Mouse (Mus musculus) C2C12 (cell line): ENCODE measurements around the gene Gsto2. TPM values are rescaled to one million over a fixed set of nuclear protein-coding genes. Genes with fewer than 3 reads are reported as not detected.

Source experiments
- H3K27me3 ChIP-seq: one replicate; pipeline ENCODE4 v1.6.1; 2011; ENCODE audit not compliant: control insufficient read depth, insufficient read depth, insufficient read length
- H3K36me3 ChIP-seq: one replicate; pipeline ENCODE4 v1.6.1; 2011; ENCODE audit not compliant: control insufficient read depth, insufficient read depth
- H3K4me3 ChIP-seq: one replicate; pipeline ENCODE4 v1.5.1; 2011; ENCODE audit warnings: mild to moderate bottlenecking, control low read depth; ENCODE audit not compliant: poor library complexity, insufficient read depth, severe bottlenecking
- H3K79me2 ChIP-seq: one replicate; pipeline ENCODE4 v1.6.1; 2011; ENCODE audit not compliant: control insufficient read depth, insufficient read depth
- H3K79me3 ChIP-seq: one replicate; pipeline ENCODE4 v1.6.1; 2011; ENCODE audit warnings: low read depth, control low read depth
- H3ac ChIP-seq: one replicate; pipeline ENCODE3; 2011; ENCODE audit warnings: low read depth; ENCODE audit not compliant: control insufficient read depth, insufficient read length
- CEBPB ChIP-seq: IDR thresholded peaks from one replicate; pipeline ENCODE4 v1.6.1; 2011; ENCODE audit warnings: low read depth, mild to moderate bottlenecking, control low read depth, moderate library complexity
- CTCF ChIP-seq: IDR thresholded peaks from one replicate; pipeline ENCODE4 v1.5.1; 2011; ENCODE audit not compliant: control insufficient read depth, insufficient read depth, insufficient read length
- FOSL1 ChIP-seq: IDR thresholded peaks from one replicate; pipeline ENCODE4 v1.8.0; 2011; ENCODE audit warnings: mild to moderate bottlenecking, low read length; ENCODE audit not compliant: poor library complexity, insufficient read depth, severe bottlenecking
- MAX ChIP-seq: IDR thresholded peaks from one replicate; pipeline ENCODE4 v1.6.1; 2011; ENCODE audit warnings: mild to moderate bottlenecking, control low read depth
- MYOD1 ChIP-seq: IDR thresholded peaks from one replicate; pipeline ENCODE4 v1.6.1; 2011; ENCODE audit warnings: low read depth; ENCODE audit not compliant: control insufficient read depth, insufficient read length
- MYOG ChIP-seq: IDR thresholded peaks from one replicate; pipeline ENCODE4 v1.6.1; 2011; ENCODE audit not compliant: control insufficient read depth, insufficient read length; ENCODE audit errors: extremely low read depth
- USF1 ChIP-seq: IDR thresholded peaks from one replicate; pipeline ENCODE4 v1.6.1; 2011; ENCODE audit warnings: low read depth, mild to moderate bottlenecking, control low read depth, moderate library complexity
- polyA plus RNA-seq: library from polyadenylated mRNA; unstranded; fragments of >200 nt; fragmentation: generic; extraction: Trizol; gene quantifications from one replicate; pipeline ENCODE4 v1.2.1, GENCODE M21; 2012; ENCODE audit warnings: missing spikeins

The Gsto2 gene
- polyA plus RNA-seq, 1 experiment: 2.6 TPM

DNA sequence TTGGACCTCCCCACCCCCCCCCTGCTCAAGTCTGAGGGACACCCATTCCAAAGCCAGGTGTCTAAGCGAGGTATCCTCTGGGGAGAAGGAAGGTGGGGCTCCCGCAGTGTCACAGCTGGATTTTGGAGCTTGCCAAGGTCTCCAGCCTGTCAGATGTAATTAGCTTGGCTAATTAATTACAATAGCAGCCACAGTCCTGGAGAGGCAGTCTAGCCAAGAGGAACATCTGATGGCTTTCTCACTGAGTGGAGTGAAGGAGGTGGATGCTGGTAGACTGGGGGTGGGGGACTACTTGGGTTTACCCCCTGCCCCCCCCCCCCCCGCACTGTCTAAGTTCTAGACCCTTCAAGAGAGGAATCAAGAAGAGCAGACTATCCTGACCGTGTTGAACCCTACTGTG is 38.3 kb downstream of the Gsto2 start:
- Histone ChIP-seq H3ac (no peak overlapping the region), H3K79me3 (peaks cover 80% of the 10 kb centered on the region), H3K4me3 (no peak overlapping the region), H3K79me2 (peaks cover 97% of the 10 kb centered on the region), H3K27me3 (no peaks in the 10 kb centered on the region), H3K36me3 (peaks cover 75% of the 10 kb centered on the region)
- no peak for TF ChIP-seq FOSL1
- TF ChIP-seq USF1: no peak
- TF ChIP-seq CEBPB: no peak
- no peak for TF ChIP-seq MYOG
- TF ChIP-seq CTCF: no peak
- no peak for TF ChIP-seq MAX
- TF ChIP-seq MYOD1: no peak

DNA sequence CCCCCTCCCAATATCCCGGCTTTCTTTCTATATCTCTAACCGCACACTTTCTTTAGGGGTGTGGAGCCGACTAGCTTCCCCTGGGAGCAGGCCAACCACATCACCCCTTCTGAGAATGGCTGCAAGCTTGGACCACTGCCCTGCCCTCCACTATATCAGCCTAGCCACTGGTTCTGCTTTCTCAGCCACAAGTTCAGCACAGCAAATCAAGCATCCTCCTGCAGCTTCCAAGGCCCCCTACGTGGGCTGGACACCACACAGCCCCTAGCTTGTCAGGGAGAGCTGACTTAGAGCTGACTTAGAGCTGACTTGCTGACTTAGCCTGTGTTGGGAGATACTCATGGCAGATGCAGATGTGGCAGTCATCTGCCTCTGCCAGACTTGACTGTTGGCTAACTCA is 39.7 kb downstream of the Gsto2 start:
- Histone ChIP-seq H3K79me2 (peaks cover 97% of the 10 kb centered on the region), H3K4me3 (no peak overlapping the region), H3K27me3 (no peaks in the 10 kb centered on the region), H3ac (no peak overlapping the region), H3K36me3 (peaks cover 69% of the 10 kb centered on the region), H3K79me3 (peaks cover 76% of the 10 kb centered on the region)
- TF ChIP-seq MYOD1: no peak
- TF ChIP-seq MAX: no peak
- no peak for TF ChIP-seq FOSL1

DNA sequence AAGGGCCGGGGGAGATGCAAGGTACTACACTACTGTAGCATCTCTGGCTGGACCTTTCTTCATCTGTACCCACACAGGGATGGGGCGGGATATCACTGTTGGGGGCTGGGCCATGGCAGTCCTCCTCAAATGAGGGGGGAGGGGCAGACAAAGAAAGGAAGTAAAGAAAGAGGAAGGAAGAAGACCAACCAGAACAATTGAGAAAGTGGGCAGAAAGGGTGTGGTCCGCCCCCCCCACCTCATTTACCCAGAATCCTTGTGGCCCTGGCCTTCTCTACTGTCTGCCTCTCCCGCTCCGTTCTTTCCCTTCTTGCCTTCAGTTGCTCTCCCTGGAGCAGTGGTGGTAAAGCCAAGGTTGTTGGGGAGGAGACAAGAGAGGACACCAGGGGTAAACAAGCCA is 40.3 kb downstream of the Gsto2 start:
- Histone ChIP-seq H3K36me3 (peaks cover 68% of the 10 kb centered on the region), H3K27me3 (no peaks in the 10 kb centered on the region), H3K79me2 (peaks cover 97% of the 10 kb centered on the region), H3K4me3 (no peak overlapping the region), H3ac (no peak overlapping the region), H3K79me3 (peaks cover 76% of the 10 kb centered on the region)
- TF ChIP-seq CEBPB (no peak), MAX (no peak), MYOD1 (no peak), FOSL1 (no peak), MYOG (no peak), CTCF (no peak), USF1 (no peak)

DNA sequence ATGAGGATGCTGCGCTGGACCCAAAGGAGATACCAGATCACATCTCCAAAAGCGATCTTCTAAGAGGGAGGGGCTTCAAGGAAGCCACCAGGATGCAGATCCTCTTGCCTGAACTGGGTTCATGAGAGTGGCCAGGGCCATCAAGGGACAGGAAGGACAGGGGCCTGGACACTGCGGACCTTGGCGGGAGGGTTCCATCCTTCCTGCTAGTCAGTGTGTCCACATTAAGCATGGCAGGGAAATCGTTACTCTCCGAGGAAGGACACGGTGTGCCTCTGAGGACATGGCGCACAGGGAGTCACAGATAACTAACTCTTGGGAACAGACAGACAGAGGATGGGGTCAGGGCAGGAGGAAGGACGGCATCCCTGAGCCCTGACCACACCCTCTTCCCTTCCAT is 42.3 kb downstream of the Gsto2 start:
- Histone ChIP-seq H3K79me2 (peaks cover 97% of the 10 kb centered on the region), H3ac (no peak overlapping the region), H3K27me3 (no peaks in the 10 kb centered on the region), H3K36me3 (peaks cover 72% of the 10 kb centered on the region), H3K4me3 (no peak overlapping the region), H3K79me3 (peaks cover 75% of the 10 kb centered on the region)
- no peak for TF ChIP-seq FOSL1
- no peak for TF ChIP-seq MYOG
- TF ChIP-seq USF1: no peak
- TF ChIP-seq MYOD1: no peak
- TF ChIP-seq CEBPB: no peak
- no peak for TF ChIP-seq MAX
- TF ChIP-seq CTCF: no peak

DNA sequence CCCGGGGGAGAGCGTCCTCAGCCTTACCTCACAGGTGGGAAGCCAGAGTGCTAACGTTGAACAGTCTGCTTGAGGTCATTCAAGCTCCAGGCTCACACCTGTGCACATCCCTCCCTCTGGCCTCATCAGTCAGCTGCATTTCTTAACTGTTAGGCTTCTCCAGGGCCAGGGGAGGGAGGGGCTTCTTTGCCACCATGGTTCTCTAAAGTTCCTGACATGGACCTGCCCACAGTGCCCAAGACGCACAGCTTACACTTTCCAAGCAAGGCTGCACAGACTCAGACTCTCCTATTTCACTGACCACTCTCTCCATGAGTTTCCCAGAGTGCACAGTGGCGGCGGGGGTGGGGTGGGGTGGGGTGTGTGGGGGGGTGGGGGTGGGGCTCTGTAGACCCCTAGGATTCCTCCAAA is 43.6 kb downstream of the Gsto2 start:
- H3K79me3 ChIP-seq: peaks cover 80% of the 10 kb centered on the region
- peaks cover 97% of the 10 kb centered on the region for H3K79me2 ChIP-seq
- H3K4me3 ChIP-seq: no peak overlapping the region
- H3K27me3 ChIP-seq: no peaks in the 10 kb centered on the region
- no peak overlapping the region for H3ac ChIP-seq
- TF ChIP-seq MYOD1 (no peak), CTCF (no peak), FOSL1 (no peak), USF1 (no peak), CEBPB (no peak), MAX (no peak), MYOG (no peak)
- peaks cover 77% of the 10 kb centered on the region for H3K36me3 ChIP-seq

DNA sequence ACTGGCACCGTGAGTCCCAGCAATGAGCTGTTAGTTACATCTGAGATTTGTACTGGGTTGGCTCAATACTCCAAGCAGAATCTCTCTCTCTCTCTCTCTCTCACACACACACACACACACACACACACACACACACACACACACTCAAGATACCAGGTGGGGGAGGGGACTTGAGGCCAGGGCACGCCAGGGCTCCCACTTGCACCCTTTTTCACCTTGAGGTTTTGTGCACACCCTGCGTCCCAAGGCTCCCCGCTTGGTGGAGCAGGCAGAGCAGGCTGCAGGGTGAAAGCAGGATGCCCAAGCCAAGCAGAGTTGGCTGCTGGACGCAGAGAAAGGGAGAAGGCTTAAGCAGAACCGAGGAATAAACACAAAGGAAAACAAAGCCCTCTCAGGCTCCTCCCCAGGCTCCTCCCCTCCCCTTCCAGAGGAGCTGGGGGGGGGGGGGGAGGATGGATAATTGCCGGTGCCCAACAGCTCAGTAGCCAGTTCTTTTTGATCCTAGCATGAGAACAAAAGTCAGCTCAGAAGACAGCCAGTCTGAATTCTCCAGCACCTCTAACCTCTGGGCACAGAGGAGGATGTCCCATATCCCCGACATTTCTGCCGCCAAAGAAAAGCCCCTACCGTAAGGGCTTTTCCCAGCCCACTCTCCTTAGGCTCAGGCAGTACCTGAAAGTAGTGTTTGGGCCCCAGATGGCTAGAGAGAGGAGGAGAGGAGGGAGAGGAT is 44.2 kb downstream of the Gsto2 start:
- TF ChIP-seq FOSL1: no peak
- no peak for TF ChIP-seq CTCF
- no peak for TF ChIP-seq CEBPB
- no peak for TF ChIP-seq MYOD1
- Histone ChIP-seq H3K4me3 (no peak overlapping the region), H3K27me3 (no peaks in the 10 kb centered on the region)

More for the DNA sequence above, 44.2 kb downstream of the Gsto2 start:
- Histone ChIP-seq H3K79me2 (peaks cover 97% of the 10 kb centered on the region), H3K79me3 (peaks cover 82% of the 10 kb centered on the region), H3ac (no peak overlapping the region), H3K36me3 (peaks cover 77% of the 10 kb centered on the region)
